Mouse (Mus musculus): Measurements from ENCODE around the gene Rhox8. TPM values are rescaled to one million over a fixed set of nuclear protein-coding genes. Genes with fewer than 3 reads are reported as not detected.
"Not testable (repeated sequence)": the region's sequence is repeated elsewhere in the genome, so short reads cannot be mapped to it uniquely, and the experiment has no call there.

Gene Rhox8
- total RNA-seq (2021) = not detected
- long read RNA-seq, experiment 1 = 0 reads
- long read RNA-seq, experiment 2 = 0 reads

DNA sequence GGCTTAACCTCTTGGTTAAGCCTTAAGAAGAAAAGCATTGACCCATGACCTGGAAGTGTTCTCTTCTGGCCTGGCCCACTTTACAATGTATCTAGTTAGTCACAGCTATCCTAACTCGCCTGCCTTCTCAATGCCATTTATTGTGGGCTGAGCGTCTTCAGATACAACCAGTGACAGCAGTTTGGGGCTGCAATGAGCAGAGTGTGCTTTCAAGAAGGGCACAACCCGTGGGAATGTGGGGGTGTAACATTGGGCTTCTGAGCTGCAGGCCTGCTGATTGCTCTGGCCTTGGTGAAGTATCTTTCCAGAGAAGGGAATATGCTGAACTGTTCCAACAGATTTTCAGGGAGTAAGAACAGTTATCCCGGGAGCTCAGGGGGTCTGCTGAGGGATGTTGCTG lies at the start of gene Rhox8:
TSS of gene Rhox8 (minus strand) at position 101 of the 400 bp plus-strand sequence.
- DNase-seq = no peak

DNA sequence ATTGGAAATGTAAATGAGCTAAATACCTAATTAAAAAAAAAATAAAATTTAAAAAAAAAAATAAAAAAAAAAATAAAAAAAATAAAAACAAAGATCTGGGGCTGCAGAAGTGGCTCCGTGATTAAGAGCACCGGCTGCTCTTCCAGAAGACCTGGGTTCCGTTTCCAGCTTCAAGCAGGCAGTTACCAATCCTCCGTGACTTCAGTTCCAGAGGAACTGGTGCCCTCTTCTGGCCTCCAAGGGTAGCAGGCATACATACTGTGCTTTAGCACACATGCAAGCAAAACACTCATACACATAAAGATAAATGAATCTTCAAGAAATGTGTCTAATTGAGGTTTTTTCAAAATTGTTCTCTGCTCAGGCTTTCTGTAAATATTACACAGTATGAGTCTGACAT lies 37.6 kb upstream of the Rhox8 start:
- no peak for DNase-seq

DNA sequence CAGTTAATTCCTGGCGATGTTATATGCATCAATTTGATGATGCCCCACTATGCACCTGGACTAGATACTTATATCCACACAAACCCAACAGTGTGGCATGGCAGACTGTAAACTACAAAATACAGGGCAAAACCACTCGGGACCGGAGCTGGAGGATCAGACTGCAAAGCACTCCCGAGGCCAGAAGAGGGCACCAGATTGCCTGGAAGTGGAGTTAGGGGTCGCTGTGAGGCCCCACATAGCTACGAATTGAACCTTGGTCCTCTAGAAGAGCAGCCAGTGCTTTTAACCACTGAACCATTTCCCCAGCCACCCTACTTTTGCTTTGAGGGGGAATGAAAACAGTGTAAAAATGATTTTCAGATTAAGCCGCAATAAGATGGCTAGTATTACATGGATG lies 29.8 kb upstream of the Rhox8 start:
- no peak for DNase-seq

DNA sequence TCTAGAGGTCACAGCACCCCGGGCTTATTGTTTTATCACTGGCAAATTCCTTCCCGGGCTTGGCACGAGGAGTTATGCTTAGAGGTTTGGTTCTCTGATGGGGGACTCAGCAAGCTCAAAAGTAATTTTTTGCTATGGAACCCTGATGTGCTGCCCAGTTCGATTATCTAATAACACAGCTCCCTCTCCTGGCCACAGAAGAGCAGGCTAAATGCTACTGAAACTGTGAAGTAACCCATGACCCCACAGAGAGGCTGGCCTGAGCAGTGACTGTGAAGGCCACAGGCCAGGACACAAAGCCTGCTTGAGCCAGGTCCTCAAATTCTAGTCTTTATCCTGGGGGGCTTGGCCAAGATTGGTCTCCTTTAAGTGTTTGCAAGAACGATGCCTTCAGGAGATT lies 25.0 kb upstream of the Rhox8 start:
- DNase-seq = no peak

DNA sequence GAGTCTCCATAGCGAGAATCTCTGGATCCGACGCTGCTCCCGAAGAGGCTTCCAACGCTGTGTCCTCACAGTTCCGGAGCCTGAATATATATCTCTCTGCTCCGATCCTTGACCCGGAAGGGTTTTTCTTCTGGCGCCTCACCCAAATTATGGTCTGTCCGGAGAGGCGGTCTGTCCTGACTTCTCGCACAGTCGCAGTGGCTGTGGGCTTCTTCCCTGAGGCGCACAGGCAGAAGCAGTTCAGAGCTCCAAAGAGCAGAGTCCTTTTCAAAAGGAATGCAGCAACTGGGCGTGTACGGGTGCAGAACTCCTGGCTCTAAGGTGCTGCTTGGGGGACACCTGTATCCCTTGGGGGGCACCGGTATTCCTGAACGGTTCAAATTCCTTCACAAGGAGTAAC lies 22.9 kb upstream of the Rhox8 start, which contains the start of gene Rhox9:
TSS of gene Rhox9 (minus strand) at position 101 of the 400 bp plus-strand sequence.
- not testable (repeated sequence) for DNase-seq

DNA sequence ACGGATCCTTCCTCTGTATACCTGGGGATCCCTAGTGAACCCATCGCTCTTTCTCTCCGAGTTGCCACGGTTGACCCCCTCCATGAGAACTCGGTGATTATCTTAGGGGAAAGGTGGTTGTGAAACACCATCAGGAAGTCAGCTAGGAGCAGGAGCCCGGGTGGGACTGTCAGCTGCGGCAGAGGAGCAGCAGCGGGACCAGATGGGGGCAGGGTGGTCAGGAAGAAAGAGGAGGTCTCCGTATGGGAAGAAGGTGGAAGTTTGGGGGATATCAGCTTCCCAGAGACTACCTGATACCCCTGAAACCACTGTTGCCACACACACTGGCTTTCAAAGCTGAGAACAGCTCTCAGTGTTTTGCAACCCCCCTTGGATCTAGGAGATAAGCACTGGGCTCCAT lies 18.4 kb upstream of the Rhox8 start, which contains the start of gene Rhox7b:
TSS of gene Rhox7b (minus strand) at position 101 of the 400 bp plus-strand sequence.
- DNase-seq = not testable (repeated sequence)

DNA sequence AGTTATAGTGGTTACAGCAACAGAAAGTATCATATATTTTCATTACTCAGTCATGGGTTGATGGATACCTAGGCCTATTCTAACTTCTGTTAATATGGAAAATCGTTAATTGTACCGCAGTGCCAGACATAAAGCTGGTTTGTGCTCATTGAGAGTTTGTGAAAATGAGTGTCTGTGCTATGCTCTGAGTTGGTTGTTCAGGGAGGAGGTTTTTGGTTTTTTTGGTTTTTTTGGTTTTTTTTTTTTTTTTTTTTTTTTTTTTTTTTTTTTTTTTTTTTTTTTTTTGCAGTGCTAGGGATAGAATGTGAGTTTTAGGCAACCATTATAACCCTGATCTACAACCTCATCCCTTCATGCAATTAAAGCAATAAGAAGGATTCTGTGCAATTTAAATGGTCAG lies 7.1 kb downstream of the Rhox8 start:
- no peak for DNase-seq

DNA sequence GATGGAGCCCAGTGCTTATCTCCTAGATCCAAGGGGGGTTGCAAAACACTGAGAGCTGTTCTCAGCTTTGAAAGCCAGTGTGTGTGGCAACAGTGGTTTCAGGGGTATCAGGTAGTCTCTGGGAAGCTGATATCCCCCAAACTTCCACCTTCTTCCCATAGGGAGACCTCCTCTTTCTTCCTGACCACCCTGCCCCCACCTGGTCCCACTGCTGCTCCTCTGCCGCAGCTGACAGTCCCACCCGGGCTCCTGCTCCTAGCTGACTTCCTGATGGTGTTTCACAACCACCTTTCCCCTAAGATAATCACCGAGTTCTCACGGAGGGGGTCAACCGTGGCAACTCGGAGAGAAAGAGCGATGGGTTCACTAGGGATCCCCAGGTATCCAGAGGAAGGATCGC lies 47.4 kb downstream of the Rhox8 start, which contains the start of gene Rhox7a:
TSS of gene Rhox7a (plus strand) at position 301 of the 400 bp plus-strand sequence.
- DNase-seq = not testable (repeated sequence)

DNA sequence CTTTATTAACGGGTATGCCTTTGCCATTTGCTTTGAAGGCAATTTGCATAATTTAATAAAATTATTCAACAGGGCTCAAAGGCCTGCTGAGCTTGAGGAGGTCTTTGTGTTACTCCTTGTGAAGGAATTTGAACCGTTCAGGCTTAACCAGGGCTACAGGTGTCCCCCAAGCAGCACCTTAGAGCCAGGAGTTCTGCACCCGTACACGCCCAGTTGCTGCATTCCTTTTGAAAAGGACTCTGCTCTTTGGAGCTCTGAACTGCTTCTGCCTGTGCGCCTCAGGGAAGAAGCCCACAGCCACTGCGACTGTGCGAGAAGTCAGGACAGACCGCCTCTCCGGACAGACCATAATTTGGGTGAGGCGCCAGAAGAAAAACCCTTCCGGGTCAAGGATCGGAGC lies 52.1 kb downstream of the Rhox8 start, which contains the start of gene Rhox6:
TSS of gene Rhox6 (plus strand) at position 301 of the 400 bp plus-strand sequence.
- not testable (repeated sequence) for DNase-seq

Other genes with a start within 250 kb of the Rhox8 start
- gene Rhox2g, start 235.5 kb downstream of the Rhox8 start, total RNA-seq (2021) = not detected
- not detected for gene Rhox4g, start 227.6 kb downstream of the Rhox8 start, total RNA-seq (2021)
- not detected for gene Rhox3h, start 210.2 kb downstream of the Rhox8 start, total RNA-seq (2021)
- under 1 TPM; 0.62 to 0.67 TPM for gene Rhox2h, start 205.7 kb downstream of the Rhox8 start, total RNA-seq (2021)
- 1 to 10 TPM in 1 of 2 experiments, under 1 TPM in 1; 0.80 to 2.1 TPM for gene Rhox5, start 74.1 kb downstream of the Rhox8 start, total RNA-seq (2021)
- not detected for gene Rhox6, start 52.0 kb downstream of the Rhox8 start, total RNA-seq (2021)
- gene Rhox7a, start 47.3 kb downstream of the Rhox8 start, total RNA-seq (2021) = not detected
- not detected for gene Rhox7b, start 18.3 kb upstream of the Rhox8 start, total RNA-seq (2021)
- not detected for gene Rhox9, start 22.8 kb upstream of the Rhox8 start, total RNA-seq (2021)
- gene Btg1-ps1, start 139.9 kb upstream of the Rhox8 start, total RNA-seq (2021) = not detected
- not detected for gene Btg1-ps2, start 164.2 kb upstream of the Rhox8 start, total RNA-seq (2021)
- not detected for gene Rhox10, start 187.5 kb upstream of the Rhox8 start, total RNA-seq (2021)
- not detected for gene Rhox11, start 206.2 kb upstream of the Rhox8 start, total RNA-seq (2021)
- gene Rhox12, start 232.0 kb upstream of the Rhox8 start, total RNA-seq (2021) = not detected
- gene Rhox13, start 242.3 kb upstream of the Rhox8 start, total RNA-seq (2021) = not detected